Mouse (Mus musculus) liver, postnatal 0 days (tissue): ENCODE data around the gene Camta1. TPM values are rescaled to one million over a fixed set of nuclear protein-coding genes. Genes with fewer than 3 reads are reported as not detected.

Experiments
- ATAC-seq: fragments of 200-750 bp; cut with Nextera tagmentation; 2 replicates; pipeline ENCODE4 v1.8.0; 2017; ENCODE audit warnings: mild to moderate bottlenecking, moderate library complexity
- DNase-seq: peaks from one replicate; pipeline ENCODE4 v3.0.0-alpha.2; 2016
- H3K27ac ChIP-seq: fragments of 300-500 bp; sonication (generic); 2 replicates; pipeline ENCODE4 v1.5.1; 2014; ENCODE audit warnings: antibody characterized with exemption, moderate library complexity, mild to moderate bottlenecking, low read depth
- H3K27me3 ChIP-seq: fragments of 300-500 bp; sonication (generic); 2 replicates; pipeline ENCODE4 v1.6.1; 2014; ENCODE audit warnings: low read length, control low read depth, mixed read lengths; ENCODE audit not compliant: insufficient read depth
- H3K36me3 ChIP-seq: fragments of 300-500 bp; sonication (generic); replicated peaks from 2 replicates; pipeline ENCODE4 v1.6.1; 2014; ENCODE audit warnings: mild to moderate bottlenecking, control low read depth, low read length, moderate library complexity, mixed read lengths; ENCODE audit not compliant: insufficient read depth
- H3K4me1 ChIP-seq: fragments of 300-500 bp; sonication (generic); 2 replicates; pipeline ENCODE4 v1.6.1; 2014; ENCODE audit warnings: antibody characterized with exemption, mild to moderate bottlenecking, control low read depth; ENCODE audit not compliant: insufficient read depth
- H3K4me2 ChIP-seq: fragments of 300-500 bp; sonication (generic); 2 replicates; pipeline ENCODE4 v1.6.1; 2014; ENCODE audit warnings: low read depth, mild to moderate bottlenecking, low read length, moderate library complexity, mixed read lengths
- H3K4me3 ChIP-seq: fragments of 300-500 bp; sonication (generic); 2 replicates; pipeline ENCODE4 v1.5.1; 2014; ENCODE audit warnings: low read depth, low read length
- H3K9ac ChIP-seq: fragments of 300-500 bp; sonication (generic); replicated peaks from 2 replicates; pipeline ENCODE4 v1.6.1; 2014; ENCODE audit warnings: mild to moderate bottlenecking, moderate library complexity
- H3K9me3 ChIP-seq: fragments of 300-500 bp; sonication (generic); 2 replicates; pipeline ENCODE4 v1.6.1; 2016; ENCODE audit warnings: mild to moderate bottlenecking, control low read depth, low read length, mixed read lengths
- CTCF ChIP-seq: sonication (generic); IDR thresholded peaks from 2 replicates; pipeline ENCODE4 v1.5.1; 2016; ENCODE audit warnings: antibody characterized with exemption, low read depth
- EP300 ChIP-seq: IDR thresholded peaks from 2 replicates; pipeline ENCODE4 v1.6.1; 2016; ENCODE audit warnings: antibody characterized with exemption, low read depth, mild to moderate bottlenecking
- WGBS: fragments of 180-500 bp; shearing (Covaris S2); extraction: QIAGEN DNeasy Blood & Tissue Kit; methylation state at CpG from one replicate; pipeline ENCODE4 v1.1.7; 2014; ENCODE audit not compliant: insufficient replicate concordance; 5-methylcytosine and 5-hydroxymethylcytosine counted together
- polyA plus RNA-seq: library from polyadenylated mRNA; unstranded; fragments of >200 nt; fragmentation: Nextera tagmentation; extraction: Ambion mirVana; gene quantifications from 2 replicates; pipeline ENCODE4 v1.2.1, GENCODE M21; 2015

Gene Camta1
- polyA plus RNA-seq, 1 experiment from 2014 or later = 48.3 TPM

DNA sequence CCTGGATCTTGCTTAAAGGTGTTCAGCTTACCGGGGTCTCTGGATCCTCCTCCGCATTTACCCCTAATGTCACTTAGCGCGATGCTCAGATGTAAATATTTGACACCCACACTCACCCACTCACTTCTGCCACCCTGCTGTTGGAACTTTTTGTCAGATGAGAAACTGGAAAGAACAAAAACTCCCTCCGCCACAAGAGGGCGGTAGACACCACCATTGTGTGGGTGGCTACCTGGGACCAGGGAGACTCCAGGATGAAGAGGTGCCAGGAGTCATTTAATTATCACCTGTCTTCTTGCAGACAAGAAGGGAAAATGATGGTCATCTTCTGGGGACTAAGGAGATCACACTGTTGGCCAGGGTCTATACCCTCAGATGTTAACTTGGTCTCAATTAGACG is 895.1 kb downstream of the Camta1 start:
- H3K36me3 ChIP-seq = no peaks in the 10 kb centered on the region
- peak; percentile 74 for DNase-seq
- no peaks in the 10 kb centered on the region for H3K27me3 ChIP-seq
- H3K4me3 ChIP-seq = no peak overlapping the region
- no peak for ATAC-seq
- H3K4me2 ChIP-seq = no peak overlapping the region
- H3K9ac ChIP-seq = no peak overlapping the region
- TF ChIP-seq EP300 (no peak), CTCF (peak; percentile 76)
- H3K4me1 ChIP-seq = 0 out of 2 replicates have a peak, but pooled peaks cover 4% of the 10 kb centered on the region
- no peaks in the 10 kb centered on the region for H3K9me3 ChIP-seq
- H3K27ac ChIP-seq = no peak overlapping the region
- WGBS = 12% methylated on average over 7 of the region's 7 CpGs

DNA sequence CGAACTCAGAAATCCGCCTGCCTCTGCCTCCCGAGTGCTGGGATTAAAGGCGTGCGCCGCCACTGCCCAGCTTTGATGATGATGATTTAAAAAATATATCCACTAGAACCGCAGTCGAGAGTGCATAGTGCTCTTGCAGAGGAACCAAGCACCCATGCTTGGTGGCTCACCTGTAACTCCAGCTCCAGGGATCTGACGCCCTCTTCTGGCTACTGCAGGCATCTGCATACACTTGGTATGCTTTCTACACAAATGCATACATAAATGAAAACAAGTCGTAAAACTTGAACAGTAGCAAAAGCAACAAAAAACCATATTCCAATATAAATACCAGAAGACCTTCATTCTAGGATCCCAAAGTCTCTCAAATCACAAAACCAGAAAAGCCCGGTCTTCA is 896.1 kb downstream of the Camta1 start:
- DNase-seq (no peak), ATAC-seq (no peak)
- Histone ChIP-seq H3K4me2 (no peak overlapping the region), H3K9ac (no peak overlapping the region), H3K27ac (no peak overlapping the region), H3K36me3 (no peaks in the 10 kb centered on the region), H3K4me3 (no peak overlapping the region), H3K4me1 (0 out of 2 replicates have a peak, but pooled peaks cover 4% of the 10 kb centered on the region), H3K9me3 (no peaks in the 10 kb centered on the region), H3K27me3 (no peaks in the 10 kb centered on the region)
- TF ChIP-seq CTCF = peak; percentile 24
- TF ChIP-seq EP300 = no peak
- 66% methylated on average over 11 of the region's 11 CpGs for WGBS

DNA sequence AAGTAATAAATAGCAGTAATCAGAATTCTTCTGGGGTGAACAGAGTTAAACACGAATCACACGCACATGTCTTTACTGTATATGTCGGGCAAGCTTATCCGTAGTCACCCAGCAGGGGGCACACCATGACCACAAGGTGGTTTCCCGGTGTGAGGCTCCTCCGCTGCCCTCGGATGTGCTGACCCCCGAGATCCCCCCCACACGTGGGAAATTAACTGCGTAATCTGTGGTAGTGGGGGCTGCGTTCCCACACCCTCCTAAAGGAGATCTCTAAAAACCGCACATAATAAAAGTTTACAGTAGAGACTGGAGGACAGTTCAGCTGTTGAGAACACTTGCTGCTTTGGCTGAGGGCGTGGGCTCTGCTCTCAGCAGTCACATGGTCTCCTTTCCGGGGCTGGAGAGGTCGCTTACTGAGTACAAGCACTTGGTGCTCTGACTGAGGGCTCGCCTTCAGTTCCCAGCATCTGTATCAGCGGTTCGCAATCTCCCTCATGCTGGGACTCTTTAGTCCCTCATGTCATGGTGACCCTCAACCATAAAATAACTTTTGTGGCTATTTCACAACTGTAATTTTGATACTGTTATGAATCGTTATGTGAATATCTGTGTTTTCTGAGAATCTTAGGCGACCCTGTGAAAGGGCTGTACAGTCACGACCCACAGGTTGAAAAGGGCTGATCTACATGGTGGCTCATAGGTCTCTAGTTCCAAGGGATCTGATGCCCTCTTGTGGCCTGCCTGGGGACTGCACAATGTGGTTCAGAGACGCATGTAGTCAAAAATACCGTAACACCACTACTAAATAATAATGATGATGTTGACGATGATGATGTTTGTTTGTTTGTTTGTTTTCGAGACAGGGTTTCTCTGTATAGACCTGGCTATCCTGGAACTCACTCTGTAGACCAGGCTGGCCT is 896.8 kb downstream of the Camta1 start:
- peak overlapping the region; percentile 16; the same call in 1 of the 2 replicates for H3K4me3 ChIP-seq
- ATAC-seq (peak; percentile 82), DNase-seq (peak; percentile 87)
- no peak overlapping the region for H3K9ac ChIP-seq
- no peaks in the 10 kb centered on the region for H3K27me3 ChIP-seq
- 0 out of 2 replicates have a peak, but pooled peaks cover 4% of the 10 kb centered on the region for H3K4me1 ChIP-seq
- no peaks in the 10 kb centered on the region for H3K36me3 ChIP-seq
- peak; percentile 89 for TF ChIP-seq CTCF
- no peak for TF ChIP-seq EP300
- no peak overlapping the region for H3K27ac ChIP-seq
- peak overlapping the region; percentile 65 for H3K4me2 ChIP-seq
- H3K9me3 ChIP-seq = no peaks in the 10 kb centered on the region
- WGBS = 7% methylated on average over 25 of the region's 25 CpGs

DNA sequence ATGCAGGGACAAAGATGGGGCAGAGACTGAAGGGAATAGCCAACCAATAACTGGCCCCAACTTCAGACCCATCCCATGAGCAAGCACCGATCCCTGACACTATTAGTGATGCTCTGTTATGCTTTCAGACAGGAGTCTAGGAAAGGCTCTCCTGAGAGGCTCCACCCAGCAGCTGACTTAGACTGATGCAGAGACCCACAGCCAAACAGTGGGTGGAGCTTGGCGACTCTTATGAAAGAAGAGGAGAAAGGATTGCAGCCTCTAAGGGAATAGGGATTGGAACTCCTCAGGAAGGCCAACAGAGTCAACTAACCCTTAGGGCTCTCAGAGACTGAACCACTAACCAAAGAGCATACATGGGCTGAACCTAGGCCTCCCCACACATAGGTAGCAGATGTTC is 898.0 kb downstream of the Camta1 start:
- Histone ChIP-seq H3K36me3 (no peaks in the 10 kb centered on the region), H3K9ac (no peak overlapping the region), H3K27me3 (no peaks in the 10 kb centered on the region), H3K4me3 (no peak overlapping the region), H3K4me2 (no peak overlapping the region), H3K4me1 (0 out of 2 replicates have a peak, but pooled peaks cover 4% of the 10 kb centered on the region), H3K9me3 (no peaks in the 10 kb centered on the region), H3K27ac (no peak overlapping the region)
- WGBS = 61% methylated on average over 2 of the region's 2 CpGs
- ATAC-seq (no peak), DNase-seq (no peak)
- TF ChIP-seq CTCF (no peak), EP300 (no peak)

DNA sequence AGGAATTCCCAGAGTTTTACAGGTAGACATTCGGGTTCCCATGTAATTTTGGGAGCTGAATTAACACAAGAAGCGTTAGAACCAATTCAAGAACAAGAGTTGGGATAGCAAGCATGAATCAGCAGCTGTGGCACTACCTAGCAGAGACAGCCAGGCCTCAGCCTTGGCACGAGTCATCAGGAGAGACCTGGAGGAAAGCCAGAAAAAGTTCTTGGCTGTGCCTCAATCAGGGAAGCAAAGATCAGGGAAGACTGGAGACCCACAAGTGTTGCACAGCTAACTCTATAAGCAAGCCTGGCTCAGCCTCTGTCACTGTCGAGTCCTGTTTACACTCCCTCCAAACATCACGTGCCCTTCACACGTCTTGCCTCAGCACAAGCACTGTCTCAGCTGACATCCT is 899.4 kb downstream of the Camta1 start:
- no peak overlapping the region for H3K4me3 ChIP-seq
- DNase-seq = no peak
- H3K4me1 ChIP-seq = 0 out of 2 replicates have a peak, but pooled peaks cover 4% of the 10 kb centered on the region
- no peaks in the 10 kb centered on the region for H3K27me3 ChIP-seq
- no peaks in the 10 kb centered on the region for H3K9me3 ChIP-seq
- no peak overlapping the region for H3K9ac ChIP-seq
- H3K4me2 ChIP-seq = no peak overlapping the region
- TF ChIP-seq EP300 = no peak
- no peak overlapping the region for H3K27ac ChIP-seq
- ATAC-seq = no peak
- 49% methylated on average over 6 of the region's 6 CpGs for WGBS
- H3K36me3 ChIP-seq = no peaks in the 10 kb centered on the region

DNA sequence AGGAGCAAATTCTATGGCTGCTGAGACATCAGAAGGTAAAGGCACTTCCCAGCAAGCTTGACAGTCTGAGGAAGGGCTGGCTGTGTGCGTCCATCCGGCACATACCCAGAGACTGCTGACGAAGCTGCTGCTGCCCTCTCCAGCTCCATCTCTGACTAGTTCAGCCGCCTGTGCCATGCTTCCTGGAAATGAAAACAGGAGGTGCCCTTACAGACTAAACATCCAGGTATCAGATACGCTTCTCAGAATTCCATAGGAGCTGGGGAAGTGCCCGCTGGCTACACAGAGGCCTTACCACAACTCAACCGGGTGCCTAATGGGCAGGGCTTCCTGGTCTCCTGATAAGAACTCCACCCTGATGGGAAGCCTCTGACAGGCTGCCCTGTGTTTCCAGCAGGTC is 903.1 kb downstream of the Camta1 start:
- TF ChIP-seq CTCF = no peak
- TF ChIP-seq EP300 = no peak
- Histone ChIP-seq H3K36me3 (no peaks in the 10 kb centered on the region), H3K4me1 (no peaks in the 10 kb centered on the region), H3K9ac (no peak overlapping the region), H3K9me3 (no peaks in the 10 kb centered on the region), H3K4me3 (no peak overlapping the region), H3K27me3 (no peaks in the 10 kb centered on the region), H3K27ac (no peak overlapping the region), H3K4me2 (no peak overlapping the region)
- DNase-seq (no peak), ATAC-seq (no peak)
- 61% methylated on average over 7 of the region's 7 CpGs for WGBS
